Mouse (Mus musculus) stomach, postnatal 0 days (tissue): ENCODE measurements at regions not wholly inside any gene's neighbourhood (a gene's known extent, or its start where the extent isn't known, plus 50 kb on each side); places are given as distances from the start of the nearest gene placed in this dataset.

Experiments used
- ATAC-seq: fragments of 200-750 bp; cut with Nextera tagmentation; 2 replicates; pipeline ENCODE4 v1.8.0; 2017; ENCODE audit not compliant: low FRiP score, low TSS enrichment
- DNase-seq: peaks from one replicate; pipeline ENCODE4 v3.0.0-alpha.2; 2016; ENCODE audit warnings: low spot score
- H3K27ac ChIP-seq: fragments of 300-500 bp; sonication (generic); replicated peaks from 2 replicates; pipeline ENCODE4 v1.5.1; 2014; ENCODE audit warnings: mild to moderate bottlenecking, control low read depth
- H3K27me3 ChIP-seq: fragments of 300-500 bp; sonication (generic); 2 replicates; pipeline ENCODE4 v1.6.1; 2014; ENCODE audit warnings: low read length; ENCODE audit not compliant: control insufficient read depth, insufficient read depth
- H3K36me3 ChIP-seq: fragments of 300-500 bp; sonication (generic); 2 replicates; pipeline ENCODE4 v1.6.1; 2014; ENCODE audit warnings: low read length, mixed read lengths; ENCODE audit not compliant: control insufficient read depth, insufficient read depth
- H3K4me1 ChIP-seq: fragments of 300-500 bp; sonication (generic); replicated peaks from 2 replicates; pipeline ENCODE4 v1.6.1; 2014; ENCODE audit warnings: antibody characterized with exemption; ENCODE audit not compliant: control insufficient read depth, insufficient read depth
- H3K4me2 ChIP-seq: fragments of 300-500 bp; sonication (generic); replicated peaks from 2 replicates; pipeline ENCODE4 v1.6.1; 2014; ENCODE audit warnings: low read depth, mild to moderate bottlenecking, control low read depth, moderate library complexity
- H3K4me3 ChIP-seq: fragments of 300-500 bp; sonication (generic); 2 replicates; pipeline ENCODE4 v1.5.1; 2014; ENCODE audit warnings: low read depth, low read length, control low read depth
- H3K9ac ChIP-seq: fragments of 300-500 bp; sonication (generic); 2 replicates; pipeline ENCODE4 v1.6.1; 2014; ENCODE audit warnings: mild to moderate bottlenecking, low read length, control low read depth, mixed read lengths
- H3K9me3 ChIP-seq: fragments of 300-500 bp; sonication (generic); 2 replicates; pipeline ENCODE4 v1.6.1; 2016; ENCODE audit warnings: low read length; ENCODE audit not compliant: control insufficient read depth
- CTCF ChIP-seq: IDR thresholded peaks from 2 replicates; pipeline ENCODE4 v1.5.1; 2016; ENCODE audit warnings: antibody characterized with exemption, low read depth, mild to moderate bottlenecking, moderate library complexity
- EP300 ChIP-seq: optimal IDR thresholded peaks from 2 replicates; pipeline ENCODE3; 2016; ENCODE audit warnings: antibody characterized with exemption
- WGBS: fragments of 180-500 bp; shearing (Covaris S2); extraction: QIAGEN DNeasy Blood & Tissue Kit; methylation state at CpG from one replicate; pipeline ENCODE4 v1.1.7; 2014; 5-methylcytosine and 5-hydroxymethylcytosine counted together

DNA sequence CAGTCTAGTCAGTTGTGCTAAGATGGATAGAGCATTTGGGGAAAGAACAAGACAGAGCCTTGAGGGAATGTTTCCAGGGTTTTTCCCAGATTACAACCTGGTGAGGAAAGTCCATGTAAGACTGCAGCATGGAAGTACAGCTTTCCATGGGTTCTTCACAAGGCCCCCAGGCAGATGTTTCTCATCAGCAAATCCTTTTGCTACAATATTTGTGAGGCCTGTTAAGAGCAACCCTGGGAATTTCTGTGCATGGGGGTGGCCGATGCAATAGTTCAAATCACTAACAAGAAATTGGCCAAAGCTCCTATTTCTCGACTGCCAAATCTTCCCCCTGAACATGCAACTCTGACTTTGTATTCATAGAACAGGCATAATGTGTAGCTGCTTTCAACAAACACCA, 546.0 kb downstream of the Nr2f2 start:
- TF ChIP-seq EP300: no peak
- no peak for TF ChIP-seq CTCF
- Histone ChIP-seq H3K4me2 (no peak overlapping the region), H3K4me1 (no peaks in the 10 kb centered on the region), H3K9me3 (no peaks in the 10 kb centered on the region), H3K9ac (no peak overlapping the region), H3K36me3 (no peaks in the 10 kb centered on the region), H3K27me3 (no peaks in the 10 kb centered on the region), H3K4me3 (no peak overlapping the region), H3K27ac (no peak overlapping the region)
- DNase-seq: no peak
- 48% methylated on average over 2 of the region's 2 CpGs for WGBS
- ATAC-seq: no peak

DNA sequence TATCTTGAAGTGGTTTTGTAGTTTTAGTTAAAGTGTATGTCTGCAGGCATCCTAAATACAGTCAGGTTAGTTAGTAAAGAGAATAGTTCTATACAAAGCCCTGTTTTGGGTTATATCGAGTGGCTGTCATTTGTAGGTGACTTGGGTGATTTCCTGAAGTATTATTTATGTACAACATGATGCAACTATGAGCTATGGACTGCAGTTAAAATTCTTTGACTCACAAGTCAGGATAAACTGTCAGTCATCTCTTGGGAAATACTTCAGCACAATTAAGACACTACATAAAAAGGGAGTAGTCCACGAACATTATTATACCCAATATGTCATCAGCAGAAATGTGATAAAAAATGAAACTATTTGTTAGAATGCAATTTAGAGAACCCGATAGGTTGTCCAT, 554.2 kb downstream of the Nr2f2 start:
- no peak overlapping the region for H3K9ac ChIP-seq
- no peaks in the 10 kb centered on the region for H3K4me1 ChIP-seq
- 85% methylated on average over 3 of the region's 3 CpGs for WGBS
- H3K4me2 ChIP-seq: no peak overlapping the region
- ATAC-seq (no peak), DNase-seq (no peak)
- no peaks in the 10 kb centered on the region for H3K9me3 ChIP-seq
- H3K4me3 ChIP-seq: no peak overlapping the region
- TF ChIP-seq CTCF: no peak
- TF ChIP-seq EP300: no peak
- no peaks in the 10 kb centered on the region for H3K27me3 ChIP-seq
- H3K27ac ChIP-seq: no peak overlapping the region
- H3K36me3 ChIP-seq: no peaks in the 10 kb centered on the region

DNA sequence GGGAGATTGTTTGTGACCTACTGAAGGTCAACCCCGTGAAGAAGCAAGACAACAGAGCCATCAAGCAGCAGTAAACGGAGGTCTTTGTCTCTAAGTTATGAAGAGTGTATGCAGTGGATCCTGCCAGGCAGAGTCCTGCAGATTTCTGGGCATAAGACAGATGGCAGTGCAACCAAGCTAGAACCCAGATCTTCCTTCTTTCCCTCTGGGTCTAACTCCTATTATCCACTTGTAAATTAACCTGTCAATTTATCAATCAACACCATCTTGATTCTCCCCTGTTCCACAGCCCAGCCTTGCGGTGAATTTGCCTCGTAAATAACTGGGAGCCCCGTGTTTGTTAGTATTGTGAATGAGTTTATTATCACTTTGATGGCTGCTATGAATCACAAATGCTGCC, 555.7 kb downstream of the Nr2f2 start:
- Histone ChIP-seq H3K27ac (no peak overlapping the region), H3K4me1 (no peaks in the 10 kb centered on the region), H3K36me3 (no peaks in the 10 kb centered on the region), H3K4me2 (no peak overlapping the region), H3K27me3 (no peaks in the 10 kb centered on the region), H3K4me3 (no peak overlapping the region), H3K9ac (no peak overlapping the region), H3K9me3 (no peaks in the 10 kb centered on the region)
- ATAC-seq (no peak), DNase-seq (no peak)
- TF ChIP-seq EP300 (no peak), CTCF (peak; percentile 66)
- WGBS: 20% methylated on average over 5 of the region's 5 CpGs

DNA sequence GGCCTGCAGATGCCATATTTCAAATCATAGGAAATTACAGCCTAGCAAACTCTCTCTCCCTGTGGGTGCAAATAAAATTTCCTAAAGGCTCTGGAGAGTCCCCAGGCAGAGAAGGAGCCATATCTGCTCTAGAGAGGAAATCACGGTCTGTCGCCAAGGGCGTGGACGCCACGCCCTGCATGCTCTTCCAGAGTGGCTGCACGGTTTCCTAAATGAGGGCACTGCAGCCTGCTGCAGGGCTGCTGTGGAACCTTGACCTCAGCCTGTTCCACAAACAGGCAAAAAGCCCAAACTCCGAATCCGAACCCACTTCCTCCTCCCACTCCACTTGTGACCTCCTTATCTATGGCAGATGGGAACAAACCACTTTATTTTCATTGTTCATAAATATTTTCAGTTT, 559.3 kb downstream of the Nr2f2 start:
- Histone ChIP-seq H3K27ac (no peak overlapping the region), H3K36me3 (no peaks in the 10 kb centered on the region), H3K27me3 (no peaks in the 10 kb centered on the region), H3K4me3 (no peak overlapping the region), H3K4me1 (no peaks in the 10 kb centered on the region), H3K9ac (no peak overlapping the region), H3K4me2 (no peak overlapping the region), H3K9me3 (no peaks in the 10 kb centered on the region)
- no peak for ATAC-seq
- 44% methylated on average over 8 of the region's 8 CpGs for WGBS
- DNase-seq: peak; percentile 13
- TF ChIP-seq EP300 (no peak), CTCF (no peak)

DNA sequence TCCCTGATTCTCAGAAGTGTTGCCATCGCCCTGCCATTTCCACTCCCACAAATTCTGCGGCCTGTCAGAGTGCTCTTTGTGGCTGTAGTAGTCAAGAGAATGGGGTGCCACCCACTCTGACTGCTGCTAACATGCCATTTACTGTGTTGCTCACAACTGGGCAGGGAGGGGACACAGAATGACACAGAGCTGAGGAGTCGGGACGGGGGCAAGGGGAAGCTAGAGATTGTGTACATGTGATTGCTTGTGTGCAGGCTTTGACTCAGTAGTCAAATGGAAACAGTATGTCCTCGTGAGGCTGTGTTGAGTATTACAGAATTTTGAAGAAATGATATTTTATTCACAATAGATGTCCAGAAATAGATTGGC, 595.6 kb downstream of the Nr2f2 start:
- no peaks in the 10 kb centered on the region for H3K36me3 ChIP-seq
- no peak overlapping the region for H3K4me3 ChIP-seq
- no peaks in the 10 kb centered on the region for H3K27me3 ChIP-seq
- TF ChIP-seq EP300 (no peak), CTCF (no peak)
- no peak overlapping the region for H3K4me2 ChIP-seq
- no peak for DNase-seq
- H3K4me1 ChIP-seq: no peaks in the 10 kb centered on the region
- no peak overlapping the region for H3K9ac ChIP-seq
- no peak for ATAC-seq
- 76% methylated on average over 5 of the region's 5 CpGs for WGBS
- H3K27ac ChIP-seq: no peak overlapping the region
- no peaks in the 10 kb centered on the region for H3K9me3 ChIP-seq

DNA sequence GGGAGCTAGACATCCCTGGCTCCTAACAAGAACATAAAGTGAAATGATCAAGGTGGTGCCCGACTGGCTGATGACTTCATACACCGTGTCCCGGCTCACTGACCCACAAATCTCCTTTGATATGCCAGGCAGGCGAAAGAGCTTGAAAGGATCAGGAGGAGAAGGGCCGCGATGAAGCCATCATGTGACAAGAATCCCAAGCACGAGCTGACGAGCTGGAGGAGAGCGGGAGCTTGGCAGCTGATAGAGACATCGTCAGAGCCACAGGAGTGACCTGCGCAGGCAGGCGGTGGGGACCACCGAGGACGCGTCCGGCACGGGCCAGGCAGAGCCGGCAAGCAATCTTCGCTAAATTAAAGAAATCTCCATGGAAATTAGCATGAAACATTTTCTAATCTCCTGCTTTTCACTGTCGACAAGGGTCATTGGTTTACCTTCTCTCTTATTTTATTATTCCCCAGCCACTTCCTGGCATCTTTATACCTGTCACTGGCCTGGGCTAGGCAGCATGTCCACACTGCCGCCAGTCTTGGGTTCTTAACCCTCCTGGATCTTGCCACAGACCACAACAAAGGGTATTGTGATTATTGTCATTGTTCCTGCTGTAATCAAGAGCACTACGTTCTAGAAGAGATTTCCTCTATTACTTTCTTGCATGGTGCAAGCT, 596.1 kb downstream of the Nr2f2 start:
- 66% methylated on average over 22 of the region's 22 CpGs for WGBS
- no peaks in the 10 kb centered on the region for H3K36me3 ChIP-seq
- no peaks in the 10 kb centered on the region for H3K9me3 ChIP-seq
- H3K4me1 ChIP-seq: no peaks in the 10 kb centered on the region
- H3K4me2 ChIP-seq: no peak overlapping the region
- no peak overlapping the region for H3K4me3 ChIP-seq
- no peaks in the 10 kb centered on the region for H3K27me3 ChIP-seq
- H3K27ac ChIP-seq: no peak overlapping the region
- no peak overlapping the region for H3K9ac ChIP-seq
- TF ChIP-seq CTCF (no peak), EP300 (no peak)
- no peak for ATAC-seq
- DNase-seq: no peak
